Mouse (Mus musculus) thymus, postnatal 4 days (tissue): ENCODE results near the gene Fhad1.

Experiments used
- DNase-seq: peaks from one replicate; pipeline ENCODE4 v3.0.0; 2021

Fhad1 gene

GRCm38 (mm10) chr4:141881289-141881914 lies 133.5 kb downstream of the Fhad1 start:
- no peak for DNase-seq

- no peak for DNase-seq
These were observed 135.0 kb downstream of the Fhad1 start for GRCm38 (mm10) chr4:141879875-141880274.

- DNase-seq: no peak
These were observed 135.8 kb downstream of the Fhad1 start for GRCm38 (mm10) chr4:141879074-141879473.

GRCm38 (mm10) chr4:141878621-141879020 lies 136.3 kb downstream of the Fhad1 start:
- no peak for DNase-seq

GRCm38 (mm10) chr4:141875481-141876108 lies 139.3 kb downstream of the Fhad1 start:
- DNase-seq: no peak

GRCm38 (mm10) chr4:141874601-141875460 lies 140.1 kb downstream of the Fhad1 start, which contains the start of gene Efhd2:
Gene Efhd2, minus strand, starts transcription at chr4:141874920.
- peak; percentile 86 for DNase-seq

- no peak for DNase-seq
These were observed 140.7 kb downstream of the Fhad1 start for GRCm38 (mm10) chr4:141874111-141874600.

GRCm38 (mm10) chr4:141872977-141873376 lies 141.9 kb downstream of the Fhad1 start:
- DNase-seq: no peak

- DNase-seq: no peak
These were observed 143.0 kb downstream of the Fhad1 start for GRCm38 (mm10) chr4:141871909-141872308.

- no peak for DNase-seq
These were observed 143.6 kb downstream of the Fhad1 start for GRCm38 (mm10) chr4:141871333-141871725.

GRCm38 (mm10) chr4:141870666-141871332 lies 144.1 kb downstream of the Fhad1 start:
- DNase-seq: no peak

- no peak for DNase-seq
These were observed 145.3 kb downstream of the Fhad1 start for GRCm38 (mm10) chr4:141869436-141870215.

GRCm38 (mm10) chr4:141868051-141868450 lies 146.8 kb downstream of the Fhad1 start:
- DNase-seq: no peak

- no peak for DNase-seq
These were observed 147.4 kb downstream of the Fhad1 start for GRCm38 (mm10) chr4:141867498-141867897.

- no peak for DNase-seq
These were observed 147.9 kb downstream of the Fhad1 start for GRCm38 (mm10) chr4:141866933-141867490.

- DNase-seq: no peak
These were observed 149.3 kb downstream of the Fhad1 start for GRCm38 (mm10) chr4:141865600-141865999.

GRCm38 (mm10) chr4:141865006-141865405 lies 149.9 kb downstream of the Fhad1 start:
- no peak for DNase-seq

- no peak for DNase-seq
These were observed 150.4 kb downstream of the Fhad1 start for GRCm38 (mm10) chr4:141864506-141864905.

- DNase-seq: no peak
These were observed 151.1 kb downstream of the Fhad1 start for GRCm38 (mm10) chr4:141863726-141864280.

- DNase-seq: no peak
These were observed 152.0 kb downstream of the Fhad1 start for GRCm38 (mm10) chr4:141862867-141863266.

GRCm38 (mm10) chr4:141861591-141862295 lies 153.1 kb downstream of the Fhad1 start:
- no peak for DNase-seq
